Mouse (Mus musculus) common myeloid progenitor, adult 5-6 weeks (primary cell): ENCODE measurements around the gene Arhgap40. TPM values are rescaled to one million over a fixed set of nuclear protein-coding genes. Genes with fewer than 3 reads are reported as not detected.

ENCODE experiments used
- ATAC-seq: replicated peaks from 2 replicates; pipeline ENCODE4 v1.8.0; 2016; ENCODE audit warnings: low read depth, mild to moderate bottlenecking, moderate TSS enrichment, inconsistent platforms; ENCODE audit not compliant: poor library complexity, severe bottlenecking
- total RNA-seq: library from RNA; stranded (forward); fragments of 200-1000, 187-1606 nt; gene quantifications from 2 replicates; pipeline ENCODE4 v1.2.3, GENCODE M21; 2017

Arhgap40 gene
- total RNA-seq, 1 experiment from 2014 or later: not detected

DNA sequence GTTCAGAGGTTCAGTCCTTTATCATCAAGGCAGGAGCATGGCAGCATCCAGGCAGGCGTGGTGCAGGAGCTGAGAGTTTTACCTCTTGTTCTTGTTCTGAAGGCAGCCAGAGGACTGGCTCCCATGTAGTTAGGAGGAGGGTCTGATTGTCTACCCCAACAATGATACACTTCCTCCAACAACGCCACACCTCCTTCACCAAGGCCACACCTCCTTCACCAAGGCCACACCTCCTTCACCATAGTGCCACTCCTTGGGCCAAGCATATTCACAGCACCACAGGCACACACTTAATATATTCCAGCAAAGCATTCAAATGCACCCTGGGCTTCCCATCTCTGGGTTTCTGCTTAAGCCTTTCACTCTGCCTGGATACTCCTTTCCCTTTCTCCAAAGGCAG, 32.7 kb downstream of the Arhgap40 start:
- ATAC-seq: no peak

- ATAC-seq: peak; percentile 85
Measured at GRCm38 (mm10) chr2:158546751-158547150, 34.2 kb downstream of the Arhgap40 start.

GRCm38 (mm10) chr2:158550067-158550466, 37.5 kb downstream of the Arhgap40 start:
- ATAC-seq: peak; percentile 70

DNA sequence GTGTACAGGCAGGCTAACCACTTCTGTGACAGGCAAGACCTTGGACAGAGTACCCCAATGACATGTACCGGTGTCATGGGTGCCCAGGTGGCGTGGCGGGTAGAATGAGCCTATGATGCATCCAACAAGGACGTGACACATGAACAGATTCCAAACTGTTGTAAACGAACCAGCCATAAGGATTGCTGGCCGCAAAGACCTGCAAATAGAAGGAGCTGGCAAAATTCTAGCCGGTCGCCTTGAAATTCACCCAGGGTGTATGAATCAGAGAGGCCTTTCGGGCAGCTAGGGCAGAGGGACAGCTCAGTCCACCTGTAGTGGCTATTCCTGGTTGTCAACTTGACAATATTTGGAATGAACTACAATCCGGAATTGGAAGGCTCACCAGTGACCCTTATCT, 41.8 kb downstream of the Arhgap40 start:
- ATAC-seq: no peak

DNA sequence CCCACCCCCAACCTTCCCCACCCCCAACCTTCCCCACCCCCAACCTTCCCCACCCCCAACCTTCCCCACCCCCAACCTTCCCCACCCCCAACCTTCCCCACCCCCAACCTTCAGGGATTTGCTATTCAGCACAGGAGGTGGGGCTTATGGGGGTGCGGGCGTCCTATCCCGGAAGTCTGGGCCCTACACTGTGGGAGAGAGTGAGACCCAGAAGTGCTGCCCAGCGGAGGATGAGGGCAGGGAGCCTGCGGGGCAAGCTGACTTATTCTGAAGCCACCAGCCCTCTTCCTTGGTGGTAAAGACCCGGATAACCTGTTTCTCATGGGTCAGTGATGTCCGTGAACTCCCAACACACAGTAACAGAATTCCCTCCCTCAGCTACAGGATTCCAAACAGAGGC, 42.7 kb downstream of the Arhgap40 start:
- 0 out of 2 replicates have a peak, but pooled peaks have one; percentile 38 for ATAC-seq

DNA sequence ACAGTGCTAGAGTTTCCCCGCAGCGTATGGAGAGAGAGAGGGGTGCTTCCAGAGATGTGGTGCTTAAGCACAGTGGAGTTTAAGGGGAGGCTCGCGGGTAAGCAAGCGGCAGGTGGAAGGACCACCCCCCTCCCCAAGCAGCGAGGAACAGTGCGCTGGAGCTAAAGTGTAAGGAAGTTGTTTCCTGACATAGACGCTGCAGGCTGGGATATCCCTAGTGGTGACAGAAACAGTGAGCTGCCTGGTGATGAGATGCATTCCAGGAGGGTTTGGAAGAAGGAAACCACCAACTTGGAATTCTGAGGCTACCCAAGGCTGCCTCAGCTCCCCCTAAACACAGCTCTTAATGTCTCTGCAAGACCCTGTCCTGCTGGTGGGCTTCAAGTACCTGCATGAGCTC, 43.2 kb downstream of the Arhgap40 start:
- 0 out of 2 replicates have a peak, but pooled peaks have one; percentile 26 for ATAC-seq

GRCm38 (mm10) chr2:158556225-158556624, 43.6 kb downstream of the Arhgap40 start:
- peak; percentile 86 for ATAC-seq

GRCm38 (mm10) chr2:158556750-158557149, 44.2 kb downstream of the Arhgap40 start:
- no peak for ATAC-seq

GRCm38 (mm10) chr2:158559945-158560344, 47.3 kb downstream of the Arhgap40 start:
- ATAC-seq: no peak

GRCm38 (mm10) chr2:158560801-158561200, 48.2 kb downstream of the Arhgap40 start:
- ATAC-seq: no peak

DNA sequence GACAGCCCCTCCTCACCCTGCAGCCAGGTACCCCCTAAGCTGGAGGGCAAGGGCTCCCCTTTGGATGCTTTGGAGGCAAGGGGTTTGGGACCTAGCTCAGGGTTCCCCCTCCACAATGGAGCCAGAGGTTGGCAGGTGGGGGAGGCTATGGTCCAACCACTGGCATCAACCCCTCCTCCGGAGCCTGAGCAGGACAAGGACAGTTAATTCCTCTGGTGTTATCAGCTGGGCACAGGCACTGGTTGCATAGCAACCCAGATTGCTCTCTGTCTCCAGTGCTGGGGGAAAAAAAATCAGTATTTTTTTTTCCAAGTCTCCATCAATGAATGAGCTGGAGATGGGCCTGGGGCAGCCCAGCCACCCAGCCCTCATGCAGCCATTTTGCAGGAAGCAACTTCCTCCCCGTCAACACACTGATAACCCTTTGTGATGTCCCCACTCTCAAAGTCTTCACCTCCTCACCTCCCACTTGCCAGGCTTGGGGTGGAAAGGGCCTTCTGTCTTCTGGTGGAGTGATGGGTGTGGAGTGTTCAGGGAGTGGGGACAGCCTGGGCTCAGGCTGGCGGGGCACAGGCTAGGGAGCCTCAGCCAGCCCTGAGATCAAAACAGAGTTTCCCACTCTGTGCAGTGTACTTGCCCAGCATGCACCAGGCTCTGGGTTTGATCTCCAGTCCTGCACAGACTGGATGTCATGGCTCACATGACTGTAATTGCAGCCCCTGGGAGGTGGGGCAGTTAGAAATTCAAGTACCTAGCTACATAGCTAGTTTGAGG, 49.0 kb downstream of the Arhgap40 start:
- peak; percentile 35; the same call in 1 of the 2 replicates for ATAC-seq

GRCm38 (mm10) chr2:158570421-158571081, 58.0 kb downstream of the Arhgap40 start:
- ATAC-seq: peak; percentile 97

- ATAC-seq: no peak
Measured at GRCm38 (mm10) chr2:158579979-158580378, 67.4 kb downstream of the Arhgap40 start.

GRCm38 (mm10) chr2:158584621-158585358, 72.2 kb downstream of the Arhgap40 start:
- ATAC-seq: 0 out of 2 replicates have a peak, but pooled peaks have one; percentile 15

DNA sequence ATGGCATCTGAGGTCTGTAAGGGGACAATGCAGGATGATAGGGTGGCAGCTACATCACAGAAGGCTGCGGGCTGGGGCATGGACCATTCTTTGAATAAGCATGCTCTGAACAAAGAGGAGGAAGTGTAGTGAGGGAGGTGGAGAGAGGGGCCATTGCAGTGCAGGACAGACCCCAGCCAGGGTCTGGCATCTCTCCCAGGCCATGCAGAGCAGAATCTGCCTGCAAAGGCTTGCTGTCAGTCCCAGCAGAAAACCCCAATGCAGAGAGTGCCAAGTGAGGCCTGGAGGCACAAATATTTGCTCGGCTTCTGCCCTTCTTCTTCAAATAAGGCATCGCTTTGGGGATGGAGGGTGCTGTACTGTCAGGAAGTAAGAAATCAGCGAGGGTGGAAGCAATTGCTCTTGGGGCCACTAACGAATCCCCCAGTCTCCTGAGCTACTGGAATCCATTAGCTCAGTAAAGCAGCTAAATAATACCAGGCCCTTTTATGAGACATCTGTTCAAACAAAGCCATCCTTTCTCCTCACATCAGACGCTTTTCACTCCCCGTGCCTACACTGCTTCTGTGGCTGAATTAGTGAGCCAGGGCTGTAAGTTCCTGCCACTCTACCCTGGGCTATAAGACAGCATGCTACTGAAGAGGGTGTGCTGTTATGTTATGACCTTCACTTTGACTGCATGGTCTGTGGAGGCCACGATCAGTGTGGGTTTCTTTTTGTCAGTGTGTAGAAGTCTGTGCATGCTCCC, 76.1 kb downstream of the Arhgap40 start:
- ATAC-seq: no peak

DNA sequence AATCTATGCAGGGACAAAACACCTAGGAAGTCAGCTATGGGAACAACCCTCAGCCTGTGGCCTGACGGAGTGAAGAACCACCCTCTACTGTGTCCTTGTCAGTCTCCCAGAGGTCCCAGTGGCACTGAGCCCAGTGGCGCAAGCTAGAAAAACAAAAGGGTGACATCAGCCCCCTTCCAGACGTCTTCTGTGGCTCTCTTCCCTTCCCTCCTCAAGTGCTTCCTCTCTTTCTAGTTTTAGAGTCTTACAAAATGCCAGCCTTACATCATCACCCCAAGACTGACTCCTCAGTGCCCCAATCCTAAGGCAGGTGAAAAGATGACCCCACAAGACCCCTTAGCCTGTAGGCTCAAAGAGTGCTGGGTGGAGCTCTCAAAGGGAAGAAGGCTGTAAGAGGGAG, 77.9 kb downstream of the Arhgap40 start:
- ATAC-seq: no peak

- no peak for ATAC-seq
Measured at GRCm38 (mm10) chr2:158591286-158591685, 78.7 kb downstream of the Arhgap40 start.

- no peak for ATAC-seq
Measured at GRCm38 (mm10) chr2:158593371-158593770, 80.8 kb downstream of the Arhgap40 start.

DNA sequence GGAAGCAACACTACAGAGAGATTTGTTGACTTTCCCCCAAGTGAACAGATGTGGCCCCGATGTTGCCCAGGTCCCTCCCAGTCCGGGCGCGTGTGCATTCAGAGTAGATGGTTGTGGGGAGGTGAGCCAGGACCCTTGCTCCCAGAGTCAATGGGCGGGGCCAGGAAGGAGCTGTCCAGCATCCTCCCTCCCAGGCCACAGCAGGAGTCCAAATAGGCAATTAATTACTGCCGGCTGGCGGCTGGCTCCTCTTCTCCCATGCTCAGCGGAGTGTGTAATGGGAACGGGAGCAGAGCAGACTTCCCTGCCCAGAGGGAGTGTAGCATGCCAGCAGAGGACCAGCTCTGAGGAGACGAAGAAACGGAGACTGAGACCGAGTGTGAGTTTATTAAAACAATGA, 82.5 kb downstream of the Arhgap40 start:
- peak; percentile 52; the same call in 1 of the 2 replicates for ATAC-seq

GRCm38 (mm10) chr2:158595577-158595976, 83.0 kb downstream of the Arhgap40 start:
- no peak for ATAC-seq
